Comparison of ENCODE assay signal across 20 mouse cellular contexts in the genomic region with DNA sequence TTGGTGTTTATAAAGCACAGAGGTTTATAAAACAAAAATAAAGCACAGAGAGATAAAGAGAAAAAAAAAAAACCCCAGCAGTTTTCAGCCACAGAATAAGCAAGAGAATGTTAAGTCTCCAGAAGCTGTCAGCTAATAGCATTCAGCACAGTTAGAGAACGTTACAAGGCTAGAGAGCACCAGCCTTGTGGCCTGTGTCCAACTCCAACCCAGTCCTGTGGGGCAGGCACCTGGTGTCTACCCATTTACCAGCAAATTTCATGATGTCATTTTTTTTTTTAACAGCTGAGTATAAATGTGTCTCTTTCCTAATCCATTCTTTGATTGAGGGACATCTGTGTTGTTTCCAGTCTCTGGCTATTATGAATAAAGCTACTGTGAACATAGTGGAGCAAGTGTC.
DNase-seq lines count a peak whose midpoint lies in the region.
"Had no signal": no experiment of that assay in that cellular context is flagged by ENCODE, and none has a peak within 500 bp of the region (broad histone marks: within the 10 kb centered on the region; RNA-seq: fewer than 3 reads in every experiment).

No protein-coding gene starts in this region.

- H3K4me1 ChIP-seq in midbrain, embryonic 10.5 days: peaks cover 8% of the 10 kb centered on the region
- H3K4me1 ChIP-seq: embryonic facial prominence, embryonic 10.5 days; forebrain, embryonic 13.5 days; heart, embryonic 15.5 days; hindbrain, embryonic 10.5 days had no signal

- 69% methylated on average over 1 of the region's 1 CpGs for WGBS in midbrain, embryonic 10.5 days

- H3K36me3 ChIP-seq in midbrain, embryonic 10.5 days: no peaks in the 10 kb centered on the region
- H3K36me3 ChIP-seq: embryonic facial prominence, embryonic 10.5 days; heart, embryonic 15.5 days; hindbrain, embryonic 10.5 days had no signal

- H3K4me3 ChIP-seq in midbrain, embryonic 10.5 days: no peak overlapping the region
- H3K4me3 ChIP-seq: embryonic facial prominence, embryonic 10.5 days; forebrain, embryonic 13.5 days; heart, adult 2 months; heart, embryonic 15.5 days; hindbrain, embryonic 10.5 days had no signal

- no peaks in the 10 kb centered on the region for H3K27me3 ChIP-seq in midbrain, embryonic 10.5 days (ENCODE audit: low read depth, poor library complexity, severe bottlenecking)
- H3K27me3 ChIP-seq: CH12.LX; forebrain, embryonic 13.5 days; heart, embryonic 15.5 days; Patski had no signal

- no peaks in the 10 kb centered on the region for H3K9me3 ChIP-seq in midbrain, embryonic 10.5 days (replicated peaks)
- H3K9me3 ChIP-seq: embryonic facial prominence, embryonic 10.5 days; forebrain, embryonic 13.5 days; heart, embryonic 15.5 days; hindbrain, embryonic 10.5 days had no signal

- DNase-seq in left cerebral cortex, postnatal 4 days: peak; percentile 8
- DNase-seq in left cerebral cortex, postnatal 14 days (ENCODE audit: low spot score in 2 of 2): no peak
- DNase-seq in cerebellum, adult 11-12 months: peak; percentile 46
- peak; percentile 42 for DNase-seq in cerebellum, adult 9-10 months
- DNase-seq in cerebellum, postnatal 25 days: peak; percentile 56 to 77
- no peak for DNase-seq in testis, postnatal 14 days (ENCODE audit: low spot score)
- no peak for DNase-seq in lung, postnatal 36 days
- no peak for DNase-seq in midbrain, embryonic 10.5 days (ENCODE audit: low spot score)
- DNase-seq: adrenal gland, postnatal 14 days; forebrain, postnatal 0 days; gastrocnemius, postnatal 14 days; heart, adult 2 months; kidney, adult 11 months had no signal

- intact Hi-C loops in left cerebral cortex, postnatal 4 days (cut with DNase I): no loop called here
- intact Hi-C loops in left cerebral cortex, postnatal 14 days (cut with DNase I): no loop called here

- H3K27ac ChIP-seq in midbrain, embryonic 10.5 days (replicated peaks): no peak overlapping the region
- H3K27ac ChIP-seq: embryonic facial prominence, embryonic 10.5 days; forebrain, embryonic 13.5 days; heart, adult 2 months; heart, embryonic 15.5 days; hindbrain, embryonic 10.5 days; hindbrain, embryonic 14.5 days had no signal

Comparison
In these comparisons a context has a peak if more than half of its experiments do, and no peak if none do; other contexts are left out.
1. DNase-seq: peak in left cerebral cortex, postnatal 4 days (single experiment), cerebellum, adult 11-12 months (single experiment), cerebellum, adult 9-10 months (single experiment) and cerebellum, postnatal 25 days (2 of 2); none in left cerebral cortex, postnatal 14 days (0 of 2), testis, postnatal 14 days (single experiment), lung, postnatal 36 days (single experiment) and midbrain, embryonic 10.5 days (single experiment).